Mouse (Mus musculus) forebrain, embryonic 12.5 days (tissue): ENCODE measurements around the gene Phka1. TPM values are rescaled to one million over a fixed set of nuclear protein-coding genes. Genes with fewer than 3 reads are reported as not detected.

ENCODE experiments used
- polyA plus RNA-seq: library from polyadenylated mRNA; unstranded; fragments of >200 nt; fragmentation: Nextera tagmentation; extraction: Ambion mirVana; gene quantifications from 2 replicates; pipeline ENCODE4 v1.2.1, GENCODE M21; 2016

Phka1 gene
- polyA plus RNA-seq, 1 experiment from 2014 or later = 7.6 TPM

Other genes with a start within 250 kb of the Phka1 start
- gene Hdac8, start 138.9 kb downstream of the Phka1 start, polyA plus RNA-seq = 9.4 and 11.1 TPM in 2 replicates
- not detected in 2 replicates for gene Gm3880, start 42.7 kb upstream of the Phka1 start, polyA plus RNA-seq
- gene Gm9112, start 63.4 kb upstream of the Phka1 start, polyA plus RNA-seq = not detected in 2 replicates
- gene Dmrtc1b, start 63.6 kb upstream of the Phka1 start, polyA plus RNA-seq = not detected in 2 replicates
- not detected in 2 replicates for gene Dmrtc1c1, start 158.7 kb upstream of the Phka1 start, polyA plus RNA-seq
- not detected in 2 replicates for gene Dmrtc1c2, start 210.4 kb upstream of the Phka1 start, polyA plus RNA-seq
- not detected in 2 replicates for gene 1700031F05Rik, start 223.7 kb upstream of the Phka1 start, polyA plus RNA-seq